Mouse (Mus musculus): ENCODE results near the gene Nufip1.

DNA sequence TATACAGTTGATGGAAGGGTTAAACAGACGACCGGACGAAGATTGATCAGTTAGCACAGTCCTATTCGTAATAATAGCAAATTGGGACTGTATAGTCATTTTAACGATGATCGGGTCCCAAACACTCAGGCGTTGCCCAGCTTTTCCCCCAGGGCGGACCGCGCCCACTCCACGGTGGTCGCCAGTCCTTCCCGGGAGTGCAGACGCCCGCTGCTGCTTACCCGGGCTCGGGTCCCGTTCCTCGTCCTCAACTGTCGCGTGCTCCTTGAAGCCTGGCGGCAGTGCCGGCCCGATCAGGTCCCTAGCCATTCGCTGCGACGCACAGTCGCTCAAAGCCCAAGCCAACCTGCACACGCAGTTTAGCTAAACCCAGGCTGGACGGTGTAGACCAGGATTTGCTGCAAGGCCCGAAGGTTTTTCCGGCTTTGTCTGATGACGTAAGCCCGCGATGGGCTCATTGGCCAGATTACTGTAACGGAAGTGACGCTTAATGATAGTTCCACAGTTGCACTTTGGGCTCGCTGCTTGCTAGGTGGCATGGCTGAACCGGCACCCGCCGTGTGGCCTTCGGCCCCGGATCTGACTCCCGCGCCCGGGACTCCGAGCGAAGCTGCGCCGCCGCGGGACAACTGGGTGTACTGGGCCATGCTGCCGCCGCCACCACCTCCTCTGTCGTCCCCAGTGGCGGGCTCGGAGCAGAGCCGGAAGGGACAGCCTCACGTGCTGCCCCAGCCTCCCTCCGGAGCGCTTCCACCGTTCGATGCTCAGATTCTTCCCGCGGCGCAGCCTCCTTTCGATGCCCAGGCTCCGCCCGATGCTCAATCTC, at the start of gene Nufip1, which contains the start of gene Gpalpp1:
- TF ChIP-seq POLR2A (IDR thresholded peaks at IDR 0.05; ENCODE audit: borderline replicate concordance, extremely low read depth, low read depth, low read length) (peak; percentile 83; the same call in 1 of the 2 replicates), CTCF (IDR thresholded peaks at IDR 0.05; ENCODE audit: insufficient read depth, low read length) (no peak)
